Mouse (Mus musculus) olfactory bulb, adult 2 months (tissue): ENCODE measurements around the gene Spon1. TPM values are rescaled to one million over a fixed set of nuclear protein-coding genes. Genes with fewer than 3 reads are reported as not detected.

Source experiments
- H3K27ac ChIP-seq: fragments of 200-500 bp; 2 replicates; pipeline ENCODE4 v1.5.1; 2012; ENCODE audit warnings: low read depth, low read length; ENCODE audit not compliant: insufficient read depth
- H3K4me1 ChIP-seq: fragments of 200-500 bp; 2 replicates; pipeline ENCODE4 v1.6.1; 2012; ENCODE audit warnings: low read length; ENCODE audit not compliant: control insufficient read depth, insufficient read depth
- H3K4me3 ChIP-seq: fragments of 200-500 bp; 2 replicates; pipeline ENCODE4 v1.5.1; 2012; ENCODE audit warnings: mild to moderate bottlenecking, low read depth, low read length, moderate library complexity; ENCODE audit not compliant: insufficient read depth
- CTCF ChIP-seq: fragments of 200-500 bp; IDR thresholded peaks from 2 replicates; pipeline ENCODE4 v1.5.1; 2012; ENCODE audit warnings: low read depth, mild to moderate bottlenecking, low read length, moderate library complexity; ENCODE audit not compliant: insufficient read depth
- POLR2A ChIP-seq: fragments of 200-500 bp; IDR thresholded peaks from 2 replicates; pipeline ENCODE4 v1.6.1; 2012; ENCODE audit warnings: mild to moderate bottlenecking, low read depth, low read length, moderate library complexity; ENCODE audit not compliant: insufficient read depth
- WGBS: fragments of 180-500 bp; shearing (Covaris S2); methylation state at CpG from one replicate; pipeline ENCODE4 v1.1.7; 2018; 5-methylcytosine and 5-hydroxymethylcytosine counted together
- polyA plus RNA-seq: library from polyadenylated mRNA; stranded (reverse); fragments of >200 nt; gene quantifications from 2 replicates; pipeline ENCODE4 v1.2.4, GENCODE M21; 2012; ENCODE audit warnings: low replicate concordance; ENCODE audit not compliant: missing spikeins, insufficient read depth, insufficient read length

Gene Spon1
- polyA plus RNA-seq, 1 experiment, result not detected

GRCm38 (mm10) chr7:114087341-114087740, 321.5 kb downstream of the Spon1 start:
- 39% methylated on average over 6 of the region's 6 CpGs for WGBS
- H3K4me1 ChIP-seq, result peaks cover 20% of the 10 kb centered on the region
- no peak overlapping the region for H3K4me3 ChIP-seq
- no peak overlapping the region for H3K27ac ChIP-seq
- TF ChIP-seq CTCF (no peak), POLR2A (no peak)

DNA sequence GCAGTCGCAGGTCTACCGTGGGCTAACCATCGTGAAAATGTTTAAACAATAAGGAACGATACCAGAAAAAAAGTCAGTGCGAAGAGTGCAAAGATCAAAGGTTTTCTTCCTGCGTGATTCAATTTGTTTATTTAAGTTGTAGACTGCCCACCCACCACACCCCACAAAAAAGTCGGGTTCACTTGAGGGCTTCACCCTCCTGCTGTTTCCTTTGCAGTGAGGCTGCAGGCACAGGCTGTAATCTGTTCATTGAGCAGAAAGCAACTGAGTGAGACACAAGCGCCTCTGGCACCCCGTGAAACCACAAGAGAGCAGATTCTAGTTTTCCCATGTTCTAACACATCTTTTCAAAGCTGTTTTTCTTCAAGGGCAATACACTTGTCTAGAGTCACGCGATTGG, 322.2 kb downstream of the Spon1 start:
- H3K27ac ChIP-seq, result no peak overlapping the region
- TF ChIP-seq CTCF (no peak), POLR2A (no peak)
- peaks cover 19% of the 10 kb centered on the region for H3K4me1 ChIP-seq
- peak overlapping the region; percentile 7; the same call in 1 of the 2 replicates for H3K4me3 ChIP-seq
- WGBS, result 19% methylated on average over 11 of the region's 11 CpGs

DNA sequence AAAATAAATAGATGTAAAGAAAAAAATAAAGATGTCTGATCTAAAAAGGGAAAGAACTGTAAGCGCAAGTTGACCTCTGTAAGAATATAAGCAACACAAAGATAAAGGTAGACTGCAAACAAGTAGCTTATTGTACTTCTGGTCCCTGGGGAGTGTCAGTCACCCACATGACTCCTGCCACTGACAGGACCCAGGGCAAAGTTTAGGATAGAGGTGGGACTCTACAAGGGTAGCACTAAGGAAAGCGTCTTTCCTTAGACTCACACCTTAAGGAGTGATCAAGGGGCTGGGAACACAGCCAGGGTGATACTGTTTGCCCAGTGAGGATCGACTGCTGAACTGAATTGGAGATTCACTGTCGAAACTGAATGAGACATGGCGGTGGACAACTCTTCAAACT, 323.1 kb downstream of the Spon1 start:
- Histone ChIP-seq H3K4me3 (no peak overlapping the region), H3K4me1 (peaks cover 17% of the 10 kb centered on the region), H3K27ac (no peak overlapping the region)
- 75% methylated on average over 5 of the region's 5 CpGs for WGBS
- TF ChIP-seq CTCF (no peak), POLR2A (no peak)

DNA sequence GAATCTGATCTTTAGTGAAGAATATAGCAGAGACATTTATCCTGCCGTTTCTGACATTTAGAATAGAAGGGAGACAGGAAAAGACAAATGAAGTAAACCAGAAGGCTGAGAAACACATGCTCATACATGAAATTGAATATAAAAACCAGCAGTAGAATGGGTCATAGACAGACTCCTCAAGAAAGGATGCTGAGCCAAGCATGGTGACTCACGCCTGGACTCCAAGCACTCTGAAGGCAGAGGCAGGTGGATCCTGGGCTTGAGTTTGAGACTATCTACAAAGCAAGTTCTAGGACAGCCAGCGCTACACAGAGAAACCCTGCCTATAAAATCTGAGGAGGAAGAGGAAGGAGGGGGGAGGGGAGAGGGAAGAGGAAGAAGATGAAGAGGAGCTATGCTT, 324.4 kb downstream of the Spon1 start:
- Histone ChIP-seq H3K27ac (no peak overlapping the region), H3K4me1 (peaks cover 16% of the 10 kb centered on the region), H3K4me3 (no peak overlapping the region)
- TF ChIP-seq POLR2A (no peak), CTCF (no peak)
- 89% methylated on average over 3 of the region's 3 CpGs for WGBS

- no peak overlapping the region for H3K27ac ChIP-seq
- 86% methylated on average over 10 of the region's 10 CpGs for WGBS
- H3K4me1 ChIP-seq, result peaks cover 12% of the 10 kb centered on the region
- no peak overlapping the region for H3K4me3 ChIP-seq
- TF ChIP-seq CTCF, result no peak
- TF ChIP-seq POLR2A, result no peak
These were observed 325.2 kb downstream of the Spon1 start for GRCm38 (mm10) chr7:114090892-114091545.
